Mouse (Mus musculus) hindbrain, postnatal 0 days (tissue): ENCODE data around the gene Slc16a10. TPM values are rescaled to one million over a fixed set of nuclear protein-coding genes. Genes with fewer than 3 reads are reported as not detected.
A peak's percentile ranks its signal among the peaks of the same experiment; 100 is the strongest.

Experiments used
- ATAC-seq: fragments of 200-750 bp; cut with Nextera tagmentation; 2 replicates; pipeline ENCODE4 v1.8.0; 2017; ENCODE audit warnings: mild to moderate bottlenecking, moderate TSS enrichment, moderate library complexity
- DNase-seq: peaks from one replicate; pipeline ENCODE4 v3.0.0-alpha.2; 2015; ENCODE audit warnings: low spot score
- H3K27ac ChIP-seq: fragments of 300-500 bp; sonication (generic); 2 replicates; pipeline ENCODE4 v1.5.1; 2014; ENCODE audit warnings: mild to moderate bottlenecking
- H3K27me3 ChIP-seq: fragments of 300-500 bp; sonication (generic); 2 replicates; pipeline ENCODE4 v1.6.1; 2014; ENCODE audit warnings: low read length, mixed read lengths; ENCODE audit not compliant: insufficient read depth
- H3K36me3 ChIP-seq: fragments of 300-500 bp; sonication (generic); 2 replicates; pipeline ENCODE4 v1.6.1; 2014; ENCODE audit warnings: low read length, mixed read lengths; ENCODE audit not compliant: insufficient read depth
- H3K4me1 ChIP-seq: fragments of 300-500 bp; sonication (generic); 2 replicates; pipeline ENCODE4 v1.6.1; 2014; ENCODE audit warnings: antibody characterized with exemption, low read length, mixed read lengths; ENCODE audit not compliant: insufficient read depth
- H3K4me2 ChIP-seq: fragments of 300-500 bp; sonication (generic); 2 replicates; pipeline ENCODE4 v1.6.1; 2014; ENCODE audit warnings: low read depth, mild to moderate bottlenecking, low read length, moderate library complexity, mixed read lengths
- H3K4me3 ChIP-seq: fragments of 300-500 bp; sonication (generic); 2 replicates; pipeline ENCODE4 v1.5.1; 2014; ENCODE audit warnings: low read length
- H3K9ac ChIP-seq: fragments of 300-500 bp; sonication (generic); replicated peaks from 2 replicates; pipeline ENCODE4 v1.6.1; 2014; ENCODE audit warnings: mild to moderate bottlenecking, low read length, moderate library complexity, mixed read lengths
- H3K9me3 ChIP-seq: fragments of 300-500 bp; sonication (generic); 2 replicates; pipeline ENCODE4 v1.6.1; 2016; ENCODE audit warnings: low read length, mixed read lengths
- CTCF ChIP-seq: IDR thresholded peaks from 2 replicates; pipeline ENCODE4 v1.5.1; 2016; ENCODE audit warnings: antibody characterized with exemption, control low read depth, low read depth
- WGBS: fragments of 180-500 bp; shearing (Covaris S2); extraction: QIAGEN DNeasy Blood & Tissue Kit; methylation state at CpG from one replicate; pipeline ENCODE4 v1.1.7; 2014; 5-methylcytosine and 5-hydroxymethylcytosine counted together
- polyA plus RNA-seq: library from polyadenylated mRNA; unstranded; fragments of >200 nt; fragmentation: Nextera tagmentation; extraction: Ambion mirVana; gene quantifications from 2 replicates; pipeline ENCODE4 v1.2.1, GENCODE M21; 2015
- total RNA-seq: library from RNA; depleted of rRNA; stranded (reverse); fragments of >200 nt; gene quantifications from 2 replicates; pipeline ENCODE4 v1.2.3, GENCODE M21; 2014

Gene Slc16a10
- total and polyA plus RNA-seq, 2 experiments from 2014 or later = 3.4 to 4.1 TPM

DNA sequence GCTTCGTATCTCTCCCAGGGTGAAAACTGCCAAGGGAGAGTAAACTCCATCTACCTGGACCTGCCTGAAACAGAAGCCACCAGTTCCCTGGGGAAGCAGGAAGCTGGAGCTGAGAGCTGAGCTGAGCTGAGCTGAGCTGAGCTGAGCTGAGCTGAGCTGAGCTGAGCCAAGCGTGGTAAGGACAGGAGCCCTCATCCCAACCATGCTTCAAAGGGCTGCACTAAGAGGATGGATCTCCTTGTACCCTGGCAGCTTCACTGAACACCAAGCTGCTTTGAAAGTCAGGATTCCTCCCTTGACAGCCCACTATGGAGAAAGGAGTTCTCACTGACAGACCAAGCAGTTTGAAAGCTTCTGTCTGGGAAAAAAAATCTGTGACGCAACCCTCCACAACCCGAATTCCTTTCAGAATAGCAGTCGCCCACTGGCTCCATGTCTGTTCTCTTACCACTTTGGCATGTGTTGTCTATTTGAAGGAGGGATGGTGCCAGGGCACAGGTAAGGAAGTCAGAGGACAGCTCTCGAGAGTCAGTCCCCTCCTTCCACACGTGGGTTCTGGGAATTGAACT, 28.5 kb downstream of the Slc16a10 start:
- 80% methylated on average over 7 of the region's 7 CpGs for WGBS
- Histone ChIP-seq H3K9me3 (no peaks in the 10 kb centered on the region), H3K4me1 (no peaks in the 10 kb centered on the region), H3K27me3 (no peaks in the 10 kb centered on the region), H3K36me3 (no peaks in the 10 kb centered on the region), H3K4me3 (no peak overlapping the region), H3K27ac (no peak overlapping the region), H3K4me2 (no peak overlapping the region), H3K9ac (no peak overlapping the region)
- no peak for TF ChIP-seq CTCF
- ATAC-seq = no peak
- no peak for DNase-seq

DNA sequence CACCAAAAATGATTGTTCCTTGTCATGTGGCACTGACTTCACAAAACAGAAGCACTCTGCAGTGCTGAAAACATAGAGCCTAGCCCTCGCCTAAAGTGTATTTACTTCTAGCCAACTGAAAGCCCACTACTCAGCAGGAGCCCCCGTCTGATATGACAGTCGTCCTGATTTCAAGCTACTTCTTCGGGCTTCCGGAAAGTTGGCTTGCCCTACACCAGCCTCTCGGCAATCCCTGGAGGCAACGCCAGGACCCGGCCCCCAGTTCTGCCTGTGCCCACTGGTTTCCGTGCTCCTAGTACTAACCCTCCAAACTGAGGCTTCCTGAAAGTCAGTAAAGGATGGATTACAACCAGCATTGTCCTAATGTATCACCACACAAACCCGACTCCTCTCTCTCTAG, 29.8 kb downstream of the Slc16a10 start:
- WGBS = 73% methylated on average over 10 of the region's 10 CpGs
- TF ChIP-seq CTCF = no peak
- H3K9me3 ChIP-seq = no peaks in the 10 kb centered on the region
- H3K36me3 ChIP-seq = no peaks in the 10 kb centered on the region
- H3K4me2 ChIP-seq = no peak overlapping the region
- no peak overlapping the region for H3K4me3 ChIP-seq
- H3K27me3 ChIP-seq = no peaks in the 10 kb centered on the region
- H3K4me1 ChIP-seq = no peaks in the 10 kb centered on the region
- DNase-seq (no peak), ATAC-seq (no peak)
- no peak overlapping the region for H3K27ac ChIP-seq
- no peak overlapping the region for H3K9ac ChIP-seq

DNA sequence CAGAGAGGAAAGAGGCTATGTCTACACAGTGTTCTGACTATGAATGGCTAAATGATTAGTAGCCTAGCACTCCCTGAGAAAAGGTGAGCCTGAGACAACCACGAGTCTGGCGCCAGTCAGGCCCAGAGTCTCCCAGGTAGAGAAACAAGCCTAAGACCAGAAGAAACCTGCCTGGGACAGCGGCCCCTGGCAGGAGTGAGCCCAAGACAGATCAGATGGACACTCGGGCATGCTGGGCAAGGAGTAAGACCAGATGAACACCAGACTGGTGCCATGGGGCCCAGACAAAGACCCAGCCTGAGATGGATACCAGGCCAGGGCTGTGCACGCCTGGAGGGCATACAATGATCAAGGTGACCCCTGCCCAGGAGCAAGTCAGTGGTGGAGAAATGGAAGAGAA, 32.5 kb downstream of the Slc16a10 start:
- no peak for ATAC-seq
- H3K4me3 ChIP-seq = no peak overlapping the region
- WGBS = 90% methylated on average over 5 of the region's 5 CpGs

DNA sequence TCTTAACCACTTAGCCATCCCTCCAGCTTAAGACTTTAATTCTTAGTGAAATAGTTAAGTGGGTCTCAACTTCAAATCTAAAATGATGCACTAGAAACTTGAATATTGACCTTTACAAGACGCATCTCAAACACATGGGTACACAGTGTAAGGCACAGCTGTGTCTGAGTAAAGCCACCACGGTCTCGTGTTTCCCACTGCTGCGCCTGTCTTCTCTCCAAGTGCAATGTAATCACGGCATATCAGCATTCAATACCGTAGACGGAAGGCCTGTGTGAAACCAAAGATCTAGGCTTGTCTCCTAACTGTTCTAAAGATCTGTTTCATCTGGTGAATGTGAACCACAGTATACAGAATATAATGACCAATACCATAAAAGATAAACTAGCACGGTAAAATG, 33.1 kb downstream of the Slc16a10 start:
- WGBS = 93% methylated on average over 8 of the region's 8 CpGs
- Histone ChIP-seq H3K4me1 (no peaks in the 10 kb centered on the region), H3K36me3 (no peaks in the 10 kb centered on the region), H3K27ac (no peak overlapping the region), H3K4me2 (no peak overlapping the region), H3K9me3 (no peaks in the 10 kb centered on the region), H3K4me3 (no peak overlapping the region), H3K9ac (no peak overlapping the region), H3K27me3 (no peaks in the 10 kb centered on the region)
- ATAC-seq = no peak
- no peak for DNase-seq
- TF ChIP-seq CTCF = no peak

More for the DNA sequence above, 32.5 kb downstream of the Slc16a10 start:
- TF ChIP-seq CTCF = no peak
- Histone ChIP-seq H3K9me3 (no peaks in the 10 kb centered on the region), H3K36me3 (no peaks in the 10 kb centered on the region), H3K4me1 (no peaks in the 10 kb centered on the region), H3K27me3 (no peaks in the 10 kb centered on the region), H3K27ac (no peak overlapping the region), H3K9ac (no peak overlapping the region), H3K4me2 (no peak overlapping the region)
- DNase-seq = no peak

DNA sequence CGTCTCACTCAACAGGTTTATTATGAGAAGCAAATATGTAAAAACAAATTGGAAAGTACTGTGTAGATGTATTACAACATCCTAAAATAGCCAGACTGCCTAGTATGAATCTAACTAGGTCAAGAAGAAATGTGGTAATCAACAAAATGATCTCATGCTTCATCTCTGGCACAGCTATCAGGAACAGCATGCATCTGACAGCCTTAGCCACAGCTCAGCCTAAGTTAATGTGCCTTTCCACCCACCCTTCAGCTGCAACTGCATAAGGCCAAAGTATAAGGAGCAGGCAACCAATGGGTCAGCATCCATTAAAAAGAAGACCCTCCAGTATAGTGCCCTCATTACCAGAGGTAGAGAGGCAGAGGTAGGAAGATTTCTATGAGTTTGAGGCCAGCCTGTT, 34.1 kb downstream of the Slc16a10 start:
- ATAC-seq (no peak), DNase-seq (no peak)
- 91% methylated on average over 1 of the region's 1 CpGs for WGBS
- no peak overlapping the region for H3K9ac ChIP-seq
- H3K36me3 ChIP-seq = no peaks in the 10 kb centered on the region
- no peaks in the 10 kb centered on the region for H3K9me3 ChIP-seq
- no peak for TF ChIP-seq CTCF
- H3K27ac ChIP-seq = no peak overlapping the region
- no peaks in the 10 kb centered on the region for H3K4me1 ChIP-seq
- H3K4me2 ChIP-seq = no peak overlapping the region
- H3K27me3 ChIP-seq = no peaks in the 10 kb centered on the region
- H3K4me3 ChIP-seq = no peak overlapping the region

DNA sequence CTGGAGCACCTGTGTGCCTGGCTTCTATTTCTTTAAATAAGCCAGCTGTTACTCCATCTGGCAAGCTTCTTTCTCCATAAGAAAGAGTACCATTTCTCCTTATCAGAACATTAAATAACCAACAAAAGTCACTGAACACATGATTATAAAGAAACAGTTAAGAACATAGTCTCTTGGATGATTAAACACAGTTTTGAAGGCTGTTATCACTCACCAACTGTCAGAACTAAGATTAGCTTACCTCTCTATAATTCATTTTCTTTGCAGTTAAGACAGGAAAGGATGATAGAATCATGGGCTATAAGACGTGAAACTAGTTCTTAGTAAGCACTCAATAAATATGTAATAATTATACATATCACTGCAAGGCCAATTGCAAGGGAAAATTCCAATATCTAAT, 36.9 kb downstream of the Slc16a10 start:
- Histone ChIP-seq H3K27me3 (no peaks in the 10 kb centered on the region), H3K4me3 (no peak overlapping the region), H3K36me3 (no peaks in the 10 kb centered on the region), H3K4me1 (no peaks in the 10 kb centered on the region), H3K9me3 (no peaks in the 10 kb centered on the region), H3K9ac (no peak overlapping the region), H3K27ac (no peak overlapping the region), H3K4me2 (no peak overlapping the region)
- 92% methylated on average over 1 of the region's 1 CpGs for WGBS
- TF ChIP-seq CTCF = no peak
- no peak for ATAC-seq
- no peak for DNase-seq

DNA sequence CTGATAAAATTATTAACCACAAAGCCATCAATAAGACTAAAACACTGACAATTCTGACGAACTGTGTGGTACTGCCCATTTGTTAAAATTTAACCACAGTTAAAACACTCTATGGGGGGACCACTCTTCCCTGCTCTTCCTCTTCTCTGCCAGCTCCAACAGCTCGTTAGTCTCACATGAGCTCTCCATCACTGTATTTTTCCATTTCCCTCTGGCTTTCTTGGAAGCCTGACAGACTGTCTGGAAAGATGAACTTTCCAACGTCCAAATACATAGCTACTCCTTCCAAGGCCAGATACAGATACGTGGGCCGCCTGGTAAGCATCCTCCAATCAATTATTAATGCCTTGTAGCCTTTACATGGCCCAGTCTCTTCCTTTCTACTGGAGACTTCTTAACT, 38.3 kb downstream of the Slc16a10 start:
- peak; percentile 43 for DNase-seq
- 42% methylated on average over 5 of the region's 5 CpGs for WGBS
- ATAC-seq = no peak

More for the DNA sequence above, 38.3 kb downstream of the Slc16a10 start:
- TF ChIP-seq CTCF = no peak
- Histone ChIP-seq H3K27me3 (no peaks in the 10 kb centered on the region), H3K36me3 (no peaks in the 10 kb centered on the region), H3K4me2 (no peak overlapping the region), H3K4me3 (no peak overlapping the region), H3K9me3 (no peaks in the 10 kb centered on the region), H3K4me1 (no peaks in the 10 kb centered on the region), H3K27ac (no peak overlapping the region), H3K9ac (no peak overlapping the region)
